Mouse (Mus musculus): ENCODE measurements around the gene Cebpzos.

The Cebpzos gene

DNA sequence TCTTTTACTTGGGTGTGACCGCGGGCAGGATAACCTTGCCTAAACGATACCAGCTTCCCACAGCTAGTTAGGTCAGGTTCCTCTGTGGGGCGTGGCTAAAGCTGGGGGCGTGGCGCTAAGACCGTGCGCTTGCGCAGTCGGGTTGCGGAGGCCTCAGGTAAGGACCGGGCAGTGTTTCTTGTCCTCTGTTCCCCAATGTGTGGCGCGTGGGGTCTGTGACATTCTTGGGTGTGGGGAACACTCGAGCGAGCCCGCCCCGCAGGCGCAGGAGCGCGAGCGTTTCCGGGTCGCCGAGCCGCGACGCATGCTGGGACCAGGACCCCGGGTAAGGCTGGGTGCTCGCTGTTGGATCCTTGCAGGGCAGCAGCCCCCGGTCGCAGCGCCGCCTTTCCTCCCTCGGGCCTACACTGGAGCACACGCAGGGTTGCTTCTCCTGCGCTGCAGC, at the start of gene Cebpzos:
Gene Cebpzos, plus strand, starts transcription at position 132 of the 445 bp plus-strand sequence.
- peak; percentile 82 for DNase-seq

DNA sequence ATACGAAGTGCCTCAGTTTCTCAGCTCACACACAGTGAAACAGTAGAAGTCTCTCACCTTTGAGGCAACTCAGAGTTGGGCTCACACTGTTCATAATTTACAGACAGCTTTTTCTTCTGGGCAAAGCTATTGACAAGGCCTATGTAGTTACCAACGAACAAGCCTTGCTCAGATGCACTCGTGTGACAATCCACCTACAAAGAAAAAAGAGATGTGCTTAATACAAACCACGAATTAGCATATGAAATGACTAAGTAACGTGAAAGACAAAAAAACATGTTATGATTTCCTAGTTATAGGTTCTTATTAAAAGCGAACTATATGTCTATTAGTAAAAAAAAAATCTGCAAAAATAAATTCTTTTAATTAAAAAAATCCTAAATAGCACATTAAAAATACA, 42.4 kb upstream of the Cebpzos start:
- no peak for DNase-seq

DNA sequence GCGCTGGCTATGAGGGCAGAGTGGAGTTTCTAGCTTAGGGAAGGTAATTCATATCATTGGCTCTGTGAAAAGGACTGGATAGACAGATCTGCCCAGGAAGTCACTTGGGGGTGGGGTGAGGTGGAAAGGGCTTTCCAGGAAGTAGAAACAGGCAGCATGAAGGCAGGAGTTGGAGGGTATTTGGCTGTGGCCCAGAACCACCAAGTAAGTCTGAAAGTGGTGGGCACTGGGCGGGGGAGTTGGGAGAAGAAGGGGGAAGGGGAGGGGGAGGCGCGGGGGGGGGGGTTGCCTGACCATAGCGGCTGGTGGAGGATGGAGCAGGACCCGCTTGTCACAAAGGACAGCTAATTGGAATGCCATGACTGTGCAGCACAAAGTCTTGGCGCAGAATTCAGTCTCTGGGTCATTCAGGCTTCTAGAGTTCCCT, 34.4 kb upstream of the Cebpzos start:
- no peak for DNase-seq

DNA sequence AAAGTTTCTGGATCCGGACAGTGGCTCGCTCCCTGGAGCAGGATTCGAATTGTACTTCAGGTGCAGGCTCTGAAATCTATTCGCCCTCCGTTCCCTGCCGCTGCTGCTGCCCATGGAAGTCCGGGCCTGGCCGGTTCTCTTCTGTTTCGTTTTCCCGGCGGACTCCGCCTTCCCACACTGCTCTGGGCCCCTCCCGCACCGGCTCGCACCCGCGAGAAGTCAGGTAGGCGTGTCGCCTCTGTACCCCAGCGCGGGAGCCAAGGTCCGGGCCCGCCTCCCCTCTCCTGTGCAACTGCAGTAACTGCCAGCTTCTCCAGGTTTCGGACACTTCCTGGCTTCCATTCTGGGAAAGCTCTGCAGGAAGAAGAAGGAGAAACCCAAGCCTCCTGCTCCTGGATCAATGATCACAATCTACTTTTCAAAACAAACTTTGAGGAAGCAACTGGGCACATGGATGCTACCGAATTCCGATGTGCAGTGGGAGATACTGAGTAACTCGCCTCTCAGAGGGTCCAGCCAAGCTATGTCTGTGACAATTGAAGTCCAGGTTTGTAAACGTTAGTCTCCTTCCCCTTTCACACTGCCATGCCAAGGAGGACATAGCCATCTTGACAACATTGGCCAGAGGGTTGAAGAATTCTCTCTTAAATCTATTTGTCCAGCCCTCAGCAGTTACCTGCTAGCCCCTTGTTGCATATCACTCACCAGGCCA, 33.7 kb upstream of the Cebpzos start, which contains the start of gene Eif2ak2:
Gene Eif2ak2, minus strand, starts transcription at position 173 of the 712 bp plus-strand sequence.
- DNase-seq = peak; percentile 55

DNA sequence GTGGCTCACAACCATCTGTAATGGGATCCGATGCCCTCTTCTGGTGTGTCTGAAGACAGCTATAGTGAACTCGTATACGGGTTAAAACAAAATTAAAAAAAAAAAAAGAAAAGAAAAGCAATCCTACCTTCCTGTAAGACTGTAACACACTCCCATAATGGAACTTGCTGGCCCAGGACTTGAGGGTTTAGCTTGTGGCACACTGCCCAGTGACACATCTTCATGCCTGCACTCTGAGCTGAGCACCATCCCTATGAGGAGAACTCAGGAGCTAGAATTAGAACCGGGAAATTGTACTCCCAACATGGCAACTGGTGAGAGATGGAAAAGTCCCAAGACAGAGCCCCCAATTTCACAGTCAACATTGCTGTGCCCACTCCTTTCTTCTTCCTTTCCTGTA, 33.0 kb upstream of the Cebpzos start:
- no peak for DNase-seq

DNA sequence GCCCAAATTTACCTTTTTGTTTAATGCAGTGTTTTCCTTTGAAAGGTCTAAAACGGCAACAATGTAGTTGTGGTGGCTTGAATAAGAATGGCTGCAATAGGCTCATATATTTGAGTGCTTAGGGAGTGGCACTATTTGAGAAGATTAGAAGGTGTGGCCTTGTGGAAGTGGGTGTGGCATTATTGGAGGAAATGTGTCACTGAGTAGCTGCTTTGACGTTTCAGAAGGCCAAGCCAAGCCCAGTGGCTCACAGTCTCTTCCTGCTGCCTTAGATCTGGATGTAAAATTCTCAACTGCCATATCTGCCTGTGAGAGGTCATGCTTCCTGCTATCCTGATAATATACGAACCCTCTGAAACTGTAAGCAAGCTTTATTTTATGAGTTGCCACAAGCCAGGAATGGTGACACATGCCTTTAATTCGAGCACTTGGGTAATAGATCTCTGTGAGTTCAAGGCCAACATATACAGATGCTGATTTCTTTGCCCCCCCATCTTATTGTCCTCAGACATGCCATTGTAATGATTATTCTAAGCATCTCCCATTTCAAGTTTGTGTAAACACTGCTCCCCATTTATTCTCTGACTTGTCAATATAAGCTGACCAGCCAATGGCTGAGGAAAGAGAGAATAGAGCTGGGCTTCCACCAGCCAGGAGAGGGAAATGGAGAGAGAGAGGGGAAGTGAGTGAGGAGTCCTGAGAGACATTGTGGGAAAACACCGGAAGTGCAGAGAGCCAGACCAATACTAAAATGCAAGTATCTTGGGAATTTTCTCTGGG, 30.8 kb upstream of the Cebpzos start:
- no peak for DNase-seq

DNA sequence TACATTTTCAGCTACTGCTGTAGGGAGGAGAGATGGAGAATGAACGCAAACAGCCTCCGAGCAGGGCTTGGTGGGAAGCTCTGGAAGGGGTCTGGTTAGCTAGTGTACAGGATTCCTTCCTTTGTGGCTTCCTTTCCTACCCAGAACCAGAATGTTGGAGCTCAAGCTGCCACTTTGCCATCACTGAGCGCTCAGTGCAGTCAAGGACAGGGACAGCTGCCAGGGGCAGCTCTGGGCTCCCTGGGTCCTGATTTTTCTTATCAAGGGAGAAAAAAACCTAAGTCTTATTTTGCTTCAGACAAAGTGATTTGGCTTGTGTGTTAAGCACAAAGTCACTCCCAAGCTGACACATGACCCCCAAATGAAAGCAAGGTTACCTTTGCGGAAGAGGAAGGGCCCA, 27.7 kb upstream of the Cebpzos start:
- no peak for DNase-seq

DNA sequence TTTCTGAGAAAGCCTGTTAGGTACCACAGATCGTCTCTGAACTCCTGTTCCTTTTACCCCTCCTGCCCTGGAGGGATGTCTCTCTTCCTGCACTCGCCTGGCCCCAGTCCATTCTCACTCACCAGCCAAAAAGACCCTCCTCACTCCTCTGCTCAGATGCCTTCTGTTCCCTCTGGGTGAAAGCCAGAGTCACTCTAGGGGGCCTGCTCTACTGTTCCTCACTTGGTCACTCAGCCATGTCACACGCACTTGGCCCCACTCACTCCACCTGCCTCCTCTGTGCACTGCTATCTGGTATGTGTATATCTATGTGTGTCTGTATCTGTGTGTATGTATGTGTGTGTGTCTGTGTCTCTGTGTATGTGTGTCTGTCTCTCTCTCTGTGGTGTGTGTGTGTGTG, 27.1 kb upstream of the Cebpzos start:
- DNase-seq = no peak

DNA sequence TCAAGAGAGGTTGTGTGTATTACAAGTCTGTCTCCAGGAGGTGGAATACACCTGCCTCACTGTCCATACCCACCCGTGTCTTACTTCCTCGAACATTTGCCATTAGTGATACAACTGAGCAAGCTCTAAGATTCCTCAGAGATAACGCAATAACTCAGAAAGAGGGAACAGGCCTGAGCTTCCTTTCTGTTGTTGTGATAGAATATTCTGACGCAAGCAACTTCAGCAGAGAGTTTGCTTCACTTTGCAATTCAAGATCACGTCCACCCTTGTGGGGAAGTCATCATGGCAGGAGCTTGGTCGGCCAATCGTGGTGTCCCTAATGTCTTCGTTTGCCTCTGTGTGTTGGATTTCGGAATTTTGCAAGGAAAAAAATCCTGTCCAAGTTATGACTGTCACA, 25.3 kb upstream of the Cebpzos start:
- DNase-seq = no peak

DNA sequence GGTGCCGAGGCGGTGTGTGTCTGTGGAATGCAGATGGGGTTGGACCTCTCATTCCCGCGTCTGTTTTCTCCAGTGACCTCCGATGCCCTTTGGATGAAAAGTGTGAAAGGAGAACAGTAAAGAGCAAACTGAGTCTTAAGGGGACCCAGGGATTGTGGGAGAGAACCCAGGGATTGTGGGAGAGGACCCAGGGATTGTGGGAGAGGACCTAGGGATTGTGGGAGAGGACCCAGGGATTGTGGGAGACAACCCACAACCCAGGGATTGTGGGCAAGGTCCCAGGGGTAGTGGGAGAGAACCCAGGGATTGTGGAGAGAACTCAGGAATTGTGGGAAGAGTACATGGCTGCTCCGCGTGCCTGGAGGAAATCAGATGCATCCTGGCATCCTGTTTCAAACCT, 21.3 kb upstream of the Cebpzos start:
- DNase-seq = no peak

DNA sequence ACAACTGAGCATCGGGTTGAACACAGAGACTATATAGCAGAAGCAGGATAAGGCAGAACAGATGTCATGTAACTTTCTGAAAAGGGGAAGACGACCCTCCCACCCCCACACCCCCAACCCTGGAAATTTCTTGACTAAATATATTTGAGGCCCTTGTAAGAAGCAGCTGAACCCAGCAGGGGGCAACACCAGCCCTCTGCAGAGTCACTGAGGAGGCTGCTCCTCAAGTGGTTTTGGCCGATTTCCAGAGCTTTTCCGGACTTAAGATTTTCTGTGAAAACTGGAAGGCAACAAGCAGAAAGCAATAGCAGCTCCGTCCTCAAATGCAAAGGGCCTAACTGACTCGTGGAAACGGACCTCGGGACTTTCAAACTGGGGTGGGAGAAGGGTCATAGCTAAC, 20.9 kb upstream of the Cebpzos start:
- DNase-seq = peak; percentile 49

DNA sequence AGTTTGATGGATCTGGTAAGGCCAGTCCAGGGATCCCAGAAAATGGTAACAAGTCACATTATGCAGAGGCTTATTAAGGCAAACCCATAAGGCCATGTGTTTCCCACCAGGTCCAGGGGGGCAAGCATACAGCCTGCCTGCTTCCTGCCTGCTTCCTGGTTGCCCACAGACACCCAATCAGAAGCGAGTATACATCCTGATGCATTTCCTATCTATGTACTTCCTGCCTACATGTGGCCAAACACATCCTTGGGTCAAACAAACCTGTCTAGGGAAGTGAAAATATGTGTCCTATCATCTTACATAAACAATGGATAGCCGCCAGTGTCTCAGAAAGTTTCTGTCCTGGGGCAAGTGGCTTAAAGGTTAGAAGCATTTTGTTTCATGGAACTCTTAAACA, 13.1 kb upstream of the Cebpzos start:
- DNase-seq = no peak

DNA sequence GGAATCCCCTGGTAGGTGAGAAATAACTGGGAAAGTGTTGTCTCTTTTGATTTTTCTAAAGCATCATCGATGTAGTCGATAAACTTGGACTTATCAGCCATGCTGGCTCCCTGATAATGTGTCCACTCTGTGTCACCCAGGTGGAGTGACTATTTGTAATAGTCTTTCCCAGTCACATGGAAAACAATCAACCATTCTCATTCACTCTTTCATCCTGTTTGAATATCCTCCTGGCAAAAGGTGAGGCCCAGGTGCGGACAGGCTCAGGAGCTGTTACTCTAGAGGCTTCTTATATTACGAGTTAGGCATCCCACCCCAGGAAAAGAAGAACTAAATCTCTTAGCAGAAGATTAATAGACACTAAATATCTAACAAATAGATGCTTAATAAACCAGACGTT, 9.4 kb upstream of the Cebpzos start, which contains the start of gene Sult6b1:
Gene Sult6b1, minus strand, starts transcription at position 101 of the 400 bp plus-strand sequence.
- DNase-seq = no peak

DNA sequence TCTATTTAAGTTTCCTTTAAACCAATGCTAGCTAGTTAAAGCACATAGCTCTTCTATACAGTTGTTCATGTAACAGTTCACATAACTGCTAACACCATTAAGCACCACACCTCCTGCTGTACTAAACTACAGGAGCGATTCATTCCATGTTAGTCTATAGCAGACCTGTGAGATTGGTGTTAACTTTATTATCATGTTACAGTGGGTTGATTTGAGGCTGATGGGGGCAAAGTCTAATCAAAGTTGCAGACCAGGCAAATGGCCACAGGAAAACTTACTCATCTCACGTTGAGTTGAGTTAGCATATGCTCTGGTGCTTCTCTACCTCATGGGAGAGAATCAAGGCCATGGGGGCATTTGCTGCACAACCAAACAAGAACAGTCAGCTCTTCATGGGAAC, 6.9 kb upstream of the Cebpzos start:
- DNase-seq = no peak

DNA sequence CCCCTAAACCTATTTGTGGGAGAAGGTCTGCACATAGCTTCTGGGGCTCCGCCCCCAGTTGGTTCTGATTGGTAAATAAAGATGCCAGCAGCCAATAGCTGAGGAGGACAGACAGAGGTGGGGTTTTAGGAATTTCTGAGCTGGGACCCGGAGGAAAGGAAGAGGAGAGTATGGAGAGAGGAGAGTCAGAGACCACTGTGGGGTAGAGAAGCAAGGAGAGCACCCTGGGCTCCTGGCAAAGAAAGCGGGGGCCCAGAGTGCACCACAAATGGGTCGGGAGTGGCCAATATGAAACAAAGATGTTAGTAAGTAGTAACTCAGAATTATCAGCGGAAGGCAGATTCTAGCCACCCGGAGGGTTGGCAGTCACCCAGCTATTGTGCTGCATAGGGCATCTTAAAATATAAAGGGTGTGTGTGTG, 3.4 kb upstream of the Cebpzos start:
- peak; percentile 32 for DNase-seq

DNA sequence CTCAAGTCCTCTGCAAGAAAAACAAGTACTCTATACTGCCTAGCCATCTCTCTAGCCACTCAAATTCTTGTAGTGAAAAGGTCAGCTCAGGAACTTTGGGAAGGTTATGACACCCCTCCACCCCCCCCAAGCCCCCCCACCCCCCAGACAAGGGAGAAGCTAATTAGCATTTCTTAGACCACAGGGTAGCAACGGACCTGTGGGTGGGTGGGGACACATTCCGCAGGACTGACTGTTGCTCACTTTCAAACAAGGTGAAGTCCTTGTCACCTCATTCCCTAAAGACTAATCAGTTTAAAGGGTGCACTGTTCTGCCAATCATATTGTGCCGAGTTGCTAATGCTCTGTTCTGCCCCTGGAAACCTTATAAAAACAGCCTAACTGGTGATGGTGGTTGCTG, 2.4 kb upstream of the Cebpzos start:
- no peak for DNase-seq

DNA sequence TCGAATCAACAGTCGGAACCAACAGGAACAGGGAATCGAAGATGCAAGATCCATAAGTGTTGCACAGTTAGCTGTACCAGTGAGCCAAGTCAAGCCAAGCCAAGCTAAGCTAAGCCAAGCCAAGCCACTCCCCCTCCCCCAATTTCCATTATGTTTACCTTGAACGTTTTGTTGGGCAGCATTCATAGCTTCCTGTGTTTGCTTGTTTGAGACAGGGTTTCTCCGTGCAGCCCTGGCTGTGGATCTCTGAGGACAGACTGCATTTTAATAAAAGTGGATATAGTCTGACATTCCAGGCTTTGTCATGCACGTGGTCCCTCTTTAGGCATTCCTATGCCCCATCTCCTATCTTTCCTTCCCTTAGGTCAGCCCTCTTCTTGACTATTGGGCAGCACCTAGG, 528 bp upstream of the Cebpzos start:
- no peak for DNase-seq

DNA sequence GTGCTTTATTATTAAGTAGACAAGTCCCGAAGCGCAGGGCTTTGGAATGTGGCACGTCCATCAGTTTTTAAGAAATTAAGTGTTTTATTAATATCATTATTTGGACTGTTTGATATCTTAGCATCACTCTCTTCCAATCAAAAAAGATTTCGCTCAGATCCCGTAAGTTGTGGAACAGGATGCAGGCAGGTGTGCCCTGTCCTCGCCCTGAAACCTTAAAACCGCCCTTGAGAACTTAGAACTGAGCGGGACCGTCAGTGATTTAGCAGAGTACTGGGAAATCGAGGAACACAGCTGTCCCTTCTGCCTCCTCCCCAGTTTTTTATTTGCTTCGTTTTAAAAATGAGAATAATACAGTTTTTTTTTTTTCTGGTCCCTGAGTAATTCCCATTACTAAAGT, 599 bp downstream of the Cebpzos start:
- no peak for DNase-seq

DNA sequence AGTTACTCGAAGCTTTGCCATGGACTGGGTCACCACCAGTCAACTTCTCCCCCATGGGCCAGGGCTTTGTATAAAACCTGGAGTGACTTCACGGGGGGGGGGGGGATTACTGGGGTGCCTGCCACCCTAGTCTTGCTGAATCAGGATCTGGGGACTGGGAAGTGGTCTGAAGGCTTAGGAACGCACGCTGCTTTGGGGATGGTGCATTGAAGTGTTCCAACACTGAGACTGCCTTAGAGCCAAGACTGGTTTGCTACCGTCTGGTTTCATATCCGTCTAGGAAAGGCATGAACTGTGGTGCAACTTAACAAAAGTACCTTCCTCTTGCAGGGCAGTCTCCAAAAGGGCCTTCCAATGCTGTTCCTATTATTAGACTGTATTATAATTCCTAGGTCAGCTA, 1.4 kb downstream of the Cebpzos start:
- DNase-seq = no peak

DNA sequence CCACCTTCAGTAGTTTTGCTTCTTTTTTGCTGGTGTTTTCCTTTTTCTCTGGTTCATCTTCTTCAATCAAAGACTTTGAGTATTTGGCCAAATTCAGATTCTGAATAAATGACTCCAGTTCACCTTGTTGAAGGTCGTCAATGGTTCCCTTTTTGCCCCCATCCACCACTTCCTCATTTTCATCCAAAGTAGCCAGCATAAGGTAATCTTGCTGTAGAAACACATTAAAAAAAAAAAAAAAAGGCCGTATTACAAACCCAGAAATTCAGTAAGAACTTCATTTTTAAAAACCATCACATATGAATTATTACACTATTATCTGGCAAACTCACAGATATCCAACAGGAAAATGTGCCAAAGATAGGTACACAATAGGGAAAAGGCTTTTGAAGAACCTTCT, 19.6 kb downstream of the Cebpzos start:
- DNase-seq = no peak

DNA sequence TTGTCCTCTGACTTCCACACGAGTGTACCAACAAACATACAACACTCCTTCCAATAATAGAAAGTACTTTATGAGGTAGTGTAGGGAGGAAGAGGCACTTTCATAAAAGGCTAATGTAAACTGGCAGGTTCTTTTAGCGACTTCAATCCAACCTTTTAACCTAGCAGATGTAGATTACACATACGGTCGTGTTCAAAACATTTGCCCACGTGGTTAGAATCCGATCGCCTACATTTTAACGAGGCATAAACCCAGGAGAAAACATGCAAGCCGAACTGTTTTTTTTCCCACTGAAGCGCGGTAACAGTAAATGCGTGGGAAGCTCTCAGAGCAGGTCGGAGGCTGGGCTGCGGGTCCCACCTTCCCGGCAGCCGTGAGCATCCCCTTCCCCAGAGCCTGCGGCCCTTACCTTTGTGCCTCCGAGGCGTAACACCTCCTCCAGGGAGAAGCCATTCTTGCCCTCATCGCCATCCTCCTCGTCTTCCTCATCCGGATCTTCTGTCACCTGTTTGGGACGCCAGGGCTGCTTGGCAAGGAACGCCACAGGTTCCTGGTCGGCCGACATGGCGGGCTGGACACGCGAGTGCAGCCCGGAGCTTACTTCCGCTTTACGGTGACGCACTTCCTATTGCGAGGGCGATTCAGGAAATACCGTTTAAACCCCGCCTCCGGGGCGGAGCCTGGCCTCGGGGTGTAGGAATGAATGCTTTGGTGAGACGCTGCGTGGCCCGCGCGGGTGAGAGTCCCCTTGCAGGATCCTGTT, 20.3 kb downstream of the Cebpzos start, which contains the start of the genes Cebpz and Ndufaf7:
Gene Cebpz, minus strand, starts transcription at position 601 of the 763 bp plus-strand sequence.
Gene Ndufaf7, plus strand, starts transcription at position 671 of the 763 bp plus-strand sequence.
- DNase-seq = peak; percentile 95

DNA sequence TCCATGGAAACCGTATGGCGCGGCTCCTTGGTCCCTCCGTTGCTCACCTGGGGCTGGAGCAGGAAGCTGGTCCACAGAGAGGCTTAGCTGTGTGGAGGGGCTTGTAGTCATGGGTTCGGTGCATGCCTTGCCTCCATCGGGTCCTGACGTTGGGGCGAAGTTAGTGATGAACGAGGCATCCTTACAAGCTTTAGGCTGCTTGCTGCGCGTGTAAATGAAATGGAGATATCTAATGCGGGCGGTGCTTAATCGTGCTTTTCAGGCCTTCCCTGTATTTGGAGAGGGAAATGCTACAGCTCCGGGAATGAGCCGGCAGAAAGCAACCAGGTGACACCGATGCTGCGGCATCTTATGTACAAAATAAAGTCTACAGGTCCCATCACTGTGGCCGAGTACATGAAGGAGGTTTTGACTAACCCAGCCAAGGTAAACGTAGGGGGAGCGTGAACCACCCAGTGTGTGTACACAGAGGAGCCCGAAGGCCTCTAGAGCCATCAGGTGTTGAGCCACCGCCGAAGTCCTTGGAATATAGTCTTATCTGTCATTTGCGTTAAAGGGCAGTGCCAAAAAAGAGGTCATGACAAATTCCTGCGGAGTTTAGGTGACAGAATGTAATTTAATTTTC, 21.0 kb downstream of the Cebpzos start:
- DNase-seq = no peak

DNA sequence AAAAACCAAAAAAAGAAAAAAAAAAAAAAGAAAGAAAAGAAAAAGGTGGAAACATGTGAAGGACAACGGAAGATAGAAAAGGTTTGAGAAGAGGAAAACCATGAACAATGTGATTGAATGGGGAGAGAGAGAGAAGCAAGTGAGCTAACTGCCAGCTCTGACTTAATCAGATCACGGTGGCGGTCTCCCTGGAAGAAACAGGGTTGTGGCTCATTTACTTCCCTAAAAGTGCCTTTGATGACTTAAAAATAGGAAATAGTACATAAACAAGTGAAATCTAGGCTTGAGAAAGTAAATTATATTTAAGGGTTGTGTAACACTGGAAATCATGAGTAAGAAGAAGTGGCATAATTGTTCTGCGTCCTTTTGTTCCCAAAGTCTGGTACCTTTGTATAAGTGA, 22.6 kb downstream of the Cebpzos start:
- no peak for DNase-seq

Data from right cerebral cortex, postnatal 4 days (tissue).